Mouse (Mus musculus): Measurements from ENCODE around the gene Gm20388.

DNA sequence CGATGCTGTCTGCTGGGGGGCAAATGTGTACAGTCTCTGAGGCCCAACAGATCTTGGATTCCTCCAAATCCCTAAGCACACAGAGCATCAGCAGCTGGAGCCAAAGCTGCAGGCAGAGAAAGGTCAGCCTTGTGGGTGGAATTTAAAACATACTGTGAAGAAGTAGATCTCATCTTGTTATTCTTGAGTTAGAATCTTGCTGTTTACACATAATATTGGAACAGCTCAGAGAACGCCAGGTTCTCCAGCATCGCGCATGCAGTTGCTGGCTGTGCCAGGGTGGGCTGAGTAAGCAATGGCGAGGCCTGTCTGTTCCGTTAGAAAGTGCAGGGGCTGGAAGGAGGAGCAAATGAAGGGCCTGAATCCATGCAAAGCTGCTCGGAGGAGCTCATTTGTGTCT is 3235.7 kb downstream of the Gm20388 start:
- TF ChIP-seq POLR2A (IDR thresholded peaks at IDR 0.05; ENCODE audit: low read depth, low read length) (no peak), CTCF (conservative IDR thresholded peaks at IDR 0.05; ENCODE audit: insufficient read depth, insufficient read length, low read depth, low read length) (no peak)

Measured in kidney, adult 2 months (tissue).